Mouse (Mus musculus) urinary bladder, adult 2 months (tissue): ENCODE measurements around the gene Leap2. TPM values are rescaled to one million over a fixed set of nuclear protein-coding genes. Genes with fewer than 3 reads are reported as not detected.

Experiments used
- polyA plus RNA-seq: library from polyadenylated mRNA; depleted of rRNA; stranded (reverse); fragments of >200 nt; gene quantifications from 2 replicates; pipeline ENCODE4 v1.2.3, GENCODE M21; 2012; rRNA removed

Leap2 gene
- polyA plus RNA-seq, 1 experiment: not detected

Other genes starting within 250 kb of the Leap2 start
- gene Hspa4, start 122.7 kb downstream of the Leap2 start, polyA plus RNA-seq: 49.3 and 60.3 TPM in 2 replicates
- gene Zcchc10, start 98.5 kb downstream of the Leap2 start, polyA plus RNA-seq: 9.4 and 11.0 TPM in 2 replicates
- 26.9 and 33.6 TPM in 2 replicates for gene Aff4, start 72.3 kb downstream of the Leap2 start, polyA plus RNA-seq
- gene Uqcrq, start 7.7 kb upstream of the Leap2 start, polyA plus RNA-seq: 266 and 310 TPM in 2 replicates
- gene Gdf9, start 7.9 kb upstream of the Leap2 start, polyA plus RNA-seq: 0.88 and 1.2 TPM in 2 replicates
- 1.8 and 2.9 TPM in 2 replicates for gene Gm10447, start 33.9 kb upstream of the Leap2 start, polyA plus RNA-seq
- 12.1 and 12.9 TPM in 2 replicates for gene Shroom1, start 34.0 kb upstream of the Leap2 start, polyA plus RNA-seq
- gene Gm9837, start 47.3 kb upstream of the Leap2 start, polyA plus RNA-seq: not detected in 2 replicates
- gene Gm9945, start 57.0 kb upstream of the Leap2 start, polyA plus RNA-seq: 0.11 and 0.15 TPM in 2 replicates
- 6.5 and 7.4 TPM in 2 replicates for gene Sowaha, start 57.1 kb upstream of the Leap2 start, polyA plus RNA-seq
- gene Sept8, start 96.1 kb upstream of the Leap2 start, polyA plus RNA-seq: 63.8 and 64.4 TPM in 2 replicates
- 14.3 and 16.1 TPM in 2 replicates for gene Kif3a, start 144.2 kb upstream of the Leap2 start, polyA plus RNA-seq
- 0.19 and 0.37 TPM in 2 replicates for gene Il4, start 195.5 kb upstream of the Leap2 start, polyA plus RNA-seq
- gene Il13, start 211.5 kb upstream of the Leap2 start, polyA plus RNA-seq: not detected in 2 replicates